Mouse (Mus musculus) hematopoietic stem cell, adult 5-6 weeks (primary cell): ENCODE measurements around the gene Anks3. TPM values are rescaled to one million over a fixed set of nuclear protein-coding genes. Genes with fewer than 3 reads are reported as not detected.

Experiments used
- ATAC-seq, 2 experiments: fragments of 125-278 bp in 1 of 2; replicated peaks in 1 of 2; 2 replicates each; pipeline ENCODE4 v1.8.0; 2016 to 2017; ENCODE audit warnings: inconsistent platforms in 2 of 2, mild to moderate bottlenecking in 2 of 2, moderate number of reproducible peaks in 2 of 2, low read depth in 1 of 2, moderate TSS enrichment in 1 of 2; ENCODE audit not compliant: low FRiP score in 2 of 2, poor library complexity in 2 of 2, severe bottlenecking in 2 of 2, insufficient read depth in 1 of 2, low TSS enrichment in 1 of 2
- total RNA-seq: library from RNA; stranded (forward); fragments of 172-1452, 232-1000 nt; gene quantifications from 2 replicates; pipeline ENCODE4 v1.2.3, GENCODE M21; 2017

Gene Anks3
- total RNA-seq, 1 experiment from 2014 or later, result 26.9 TPM

DNA sequence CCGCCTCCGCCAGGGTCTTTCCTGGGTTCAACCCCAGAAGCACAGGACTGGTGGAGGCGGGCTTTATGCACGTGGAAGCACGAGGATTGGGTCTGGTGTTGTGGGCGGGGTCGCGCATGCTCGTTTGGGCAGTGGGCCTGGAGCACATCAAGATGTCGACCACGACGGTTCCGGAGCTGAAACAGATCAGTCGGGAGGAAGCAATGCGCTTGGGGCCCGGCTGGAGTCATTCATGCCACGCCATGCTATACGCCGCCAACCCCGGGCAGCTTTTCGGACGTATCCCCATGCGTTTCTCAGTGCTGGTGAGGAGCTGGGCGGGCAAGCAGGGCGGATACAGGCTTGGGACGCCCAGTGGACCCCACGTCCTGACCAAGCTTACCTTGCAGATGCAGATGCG is 25.0 kb downstream of the Anks3 start:
- peak; percentile 84 to 90 for ATAC-seq

DNA sequence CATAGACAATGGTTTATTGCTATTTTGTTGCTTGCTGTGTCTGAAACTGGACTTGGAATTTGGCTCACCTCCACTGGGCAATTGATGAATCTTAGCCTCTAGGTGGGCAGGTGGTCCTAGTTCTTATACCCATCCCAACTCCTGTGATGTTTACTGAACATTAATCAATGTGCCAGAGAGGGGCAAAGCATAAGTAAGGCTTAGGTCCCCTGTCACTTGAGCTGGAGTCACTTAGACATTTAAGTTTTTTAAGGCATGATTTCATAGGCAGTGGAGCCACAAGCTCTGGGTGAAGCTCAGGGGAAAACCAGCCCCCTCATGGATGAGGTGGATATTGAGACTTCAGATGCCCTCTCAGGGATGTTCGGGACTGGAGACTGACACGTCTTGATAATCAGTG is 25.5 kb downstream of the Anks3 start, which contains the start of gene Nudt16l1:
Gene Nudt16l1, plus strand, starts transcription at position 301 of the 400 bp plus-strand sequence.
- ATAC-seq, result no peak

DNA sequence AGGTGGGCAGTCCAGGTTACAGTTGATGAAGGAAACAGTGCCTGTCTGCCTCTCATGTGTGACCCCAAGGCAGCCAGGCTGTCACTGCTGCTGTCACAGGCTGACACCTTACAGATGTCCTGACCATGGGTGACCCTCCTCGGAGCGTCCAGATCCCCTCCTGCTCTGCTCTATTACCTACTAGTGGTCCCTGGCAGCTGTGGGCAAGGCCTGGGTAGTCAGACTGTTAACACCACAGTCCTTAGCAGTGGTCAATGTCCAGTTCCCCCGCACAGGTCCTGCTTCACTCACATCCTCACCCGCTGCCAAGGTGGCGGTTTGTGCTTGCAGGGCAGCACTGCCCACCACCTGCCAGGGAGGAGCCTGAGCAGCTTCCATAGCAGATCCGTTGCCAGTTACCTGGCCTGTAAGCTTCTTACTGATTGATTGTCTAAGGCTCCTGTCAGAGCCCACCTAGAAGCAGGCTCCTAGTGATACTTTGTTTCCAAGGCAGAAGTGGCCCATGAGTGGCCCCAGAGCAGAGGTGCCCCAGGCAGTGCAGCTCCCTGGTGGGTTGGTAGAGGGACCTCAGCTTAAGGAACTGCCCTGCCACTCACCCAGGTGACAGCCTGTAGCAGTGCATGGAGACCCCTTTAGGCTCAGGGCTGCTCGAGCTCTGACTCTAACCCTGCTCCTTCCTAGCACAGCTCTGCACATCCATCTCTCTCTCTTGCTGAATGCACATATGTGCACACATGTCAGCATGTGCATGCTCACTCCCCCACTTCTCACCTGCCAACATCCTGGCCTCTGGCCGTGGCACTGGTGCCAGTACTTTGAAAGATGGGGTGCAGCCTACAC is 26.4 kb downstream of the Anks3 start:
- no peak for ATAC-seq

DNA sequence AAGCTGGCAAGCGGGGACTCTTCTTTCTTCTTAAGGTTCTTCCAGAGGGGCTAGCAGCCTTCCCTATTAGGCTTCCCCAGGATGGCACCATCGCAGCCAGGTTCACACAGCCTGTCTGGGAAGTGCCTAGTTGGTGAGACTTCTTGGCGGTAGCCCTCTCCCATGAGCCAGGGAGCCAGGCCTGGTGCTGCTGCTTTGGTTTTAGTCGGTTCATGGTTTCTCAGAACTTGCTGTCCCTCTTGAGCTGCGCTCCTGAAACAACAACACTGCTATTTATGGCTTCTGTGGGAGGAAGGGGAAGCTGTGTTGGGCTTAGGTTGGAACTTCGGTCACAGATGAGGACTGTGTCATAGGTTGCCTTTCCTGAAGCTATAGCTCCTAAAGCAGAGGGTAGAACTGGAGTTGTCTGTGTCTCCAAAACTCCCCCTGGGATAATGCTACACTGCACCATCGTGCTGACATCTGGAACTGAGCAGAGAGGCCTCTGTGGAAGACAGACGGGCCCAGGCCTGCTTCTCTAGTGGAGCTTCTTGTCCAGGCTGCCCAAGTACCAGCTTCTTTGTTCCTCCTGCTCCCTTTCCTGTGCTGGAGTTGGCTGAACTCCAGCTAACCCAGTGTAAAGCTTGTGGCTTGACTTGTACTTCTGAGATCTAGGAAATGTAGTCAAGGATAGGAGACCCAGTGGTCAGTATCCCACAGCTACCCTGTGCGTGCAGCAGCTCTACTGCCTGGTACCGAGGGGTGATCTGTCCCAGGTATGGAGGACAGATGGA is 27.9 kb downstream of the Anks3 start:
- ATAC-seq, result 0 out of 4 replicates have a peak, but pooled peaks of 1 of the 2 experiments have one; percentile 9

DNA sequence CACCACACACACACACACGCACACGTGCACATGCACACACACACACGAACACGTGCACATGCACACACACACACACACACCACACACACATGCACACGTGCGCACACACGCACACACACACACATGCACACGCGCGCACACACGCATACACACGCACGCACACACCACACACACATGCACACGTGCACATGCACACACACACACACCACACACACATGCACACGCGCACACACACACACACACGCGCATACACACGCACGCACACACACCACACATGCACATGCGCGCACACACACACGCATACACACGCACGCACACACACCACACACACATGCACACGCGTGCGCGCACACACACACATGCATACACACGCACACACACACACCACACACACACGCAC is 28.6 kb downstream of the Anks3 start:
- no peak for ATAC-seq

DNA sequence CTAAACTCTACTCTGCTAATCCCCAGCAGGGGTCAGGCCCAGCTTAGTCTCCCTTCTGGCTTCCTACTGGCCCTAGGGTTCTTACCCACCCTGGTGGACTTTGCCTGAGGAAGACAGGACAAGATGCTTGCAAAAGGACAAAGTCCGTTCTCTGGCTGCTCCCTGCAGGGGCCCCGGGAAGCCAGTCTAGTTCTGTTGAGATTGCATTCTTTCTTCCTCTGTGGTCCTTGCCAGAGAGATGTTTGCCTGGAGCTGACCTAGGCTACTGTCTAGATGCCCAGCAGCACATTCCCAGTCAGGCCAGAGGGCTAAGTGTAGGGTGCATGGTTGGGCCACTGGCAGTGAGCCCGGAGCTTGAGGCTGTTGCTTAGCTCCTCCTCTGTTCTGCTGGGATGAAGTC is 31.6 kb downstream of the Anks3 start:
- no peak for ATAC-seq

DNA sequence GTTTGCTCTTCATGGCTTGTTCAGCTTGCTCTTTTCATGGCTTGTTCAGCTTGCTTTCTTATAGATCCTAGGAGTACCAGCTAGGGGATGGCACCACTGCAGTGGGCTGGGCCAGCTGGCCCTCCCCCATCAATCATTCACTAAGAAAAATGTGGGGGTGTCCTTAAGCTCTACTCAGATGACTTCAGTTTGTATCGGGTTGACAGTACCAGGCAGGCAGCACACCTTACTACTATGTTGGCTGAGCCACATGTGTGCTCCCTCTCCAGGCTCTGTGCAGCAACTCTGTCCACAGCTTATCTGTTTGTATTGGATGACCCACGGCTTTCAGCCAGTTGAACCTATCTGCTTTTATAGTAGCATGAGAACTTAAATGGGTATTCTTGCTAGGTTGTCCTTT is 35.5 kb downstream of the Anks3 start:
- no peak for ATAC-seq

DNA sequence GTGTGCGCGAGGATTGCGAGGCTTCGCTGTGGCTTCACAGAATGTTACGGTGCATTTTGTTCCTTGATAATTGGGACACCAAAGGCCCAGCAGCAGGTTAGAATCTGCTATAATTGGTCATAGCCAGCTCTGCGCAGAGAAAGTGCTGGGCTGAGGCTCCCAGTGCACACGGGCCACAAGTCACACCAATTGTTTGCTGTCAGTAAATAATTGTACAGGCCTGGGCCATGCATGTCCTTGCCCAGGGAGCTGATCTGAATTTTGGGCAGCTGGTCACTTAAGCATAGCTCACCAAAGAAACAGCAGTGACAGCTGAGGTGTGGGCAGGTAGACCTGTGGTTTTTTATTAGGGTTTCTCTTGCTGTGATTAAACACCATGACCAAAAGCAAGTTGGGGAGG is 36.0 kb downstream of the Anks3 start:
- ATAC-seq, result no peak

DNA sequence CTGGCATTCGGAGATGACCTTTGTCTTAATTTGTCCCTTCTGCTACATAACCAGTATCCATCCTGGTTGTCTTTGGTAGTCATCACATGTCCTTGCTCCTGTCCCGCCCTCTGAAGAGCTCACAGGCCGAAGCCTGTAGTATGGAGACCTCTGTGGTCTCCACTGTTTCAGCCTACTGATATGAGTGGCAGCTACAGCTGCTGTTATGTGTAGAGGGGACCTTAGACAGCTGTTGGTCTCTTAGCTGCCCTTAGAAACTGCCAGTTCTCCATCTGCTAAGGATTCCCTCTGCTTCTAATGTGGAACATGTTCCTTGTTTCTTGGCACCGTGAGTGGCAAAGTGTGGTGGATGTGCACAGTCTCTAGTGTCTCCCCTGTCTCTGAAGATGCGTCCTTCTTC is 40.0 kb downstream of the Anks3 start:
- ATAC-seq, result no peak

DNA sequence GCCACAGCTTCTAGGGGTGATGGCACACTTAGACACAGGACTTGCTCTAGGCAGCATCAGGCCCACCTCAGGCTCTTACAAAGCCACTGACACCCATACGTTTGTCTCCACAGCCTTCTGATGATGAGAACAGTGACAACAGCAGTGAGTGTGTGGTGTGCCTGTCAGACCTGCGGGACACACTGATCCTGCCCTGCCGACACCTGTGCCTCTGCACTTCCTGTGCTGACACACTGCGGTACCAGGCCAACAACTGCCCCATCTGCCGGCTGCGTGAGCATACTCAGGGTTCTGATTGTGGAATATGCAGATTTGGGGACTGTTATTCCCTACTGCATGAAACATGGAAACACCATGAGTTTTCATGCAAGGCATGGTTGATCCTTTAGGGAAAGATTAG is 41.5 kb downstream of the Anks3 start:
- ATAC-seq, result no peak

DNA sequence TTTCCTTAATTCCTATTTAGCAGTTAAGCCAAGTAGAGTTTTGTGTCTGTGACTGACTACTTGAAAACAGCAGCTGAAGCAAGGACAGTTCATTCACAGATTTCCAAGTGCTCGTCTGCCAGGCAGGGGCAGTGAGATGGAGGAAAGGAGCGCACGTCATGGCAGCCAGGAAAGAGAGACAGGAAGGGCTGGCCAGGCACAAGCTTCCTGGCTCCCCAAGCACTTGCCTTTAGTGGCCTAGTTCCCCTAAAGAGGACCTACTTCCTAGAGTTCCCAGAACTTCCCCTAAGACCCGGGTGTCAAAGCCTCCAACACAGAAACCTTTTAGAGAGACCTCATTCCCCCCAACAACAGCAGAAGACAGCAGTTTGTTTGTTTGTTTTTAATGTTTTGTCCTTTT is 43.4 kb downstream of the Anks3 start:
- ATAC-seq, result peak in 1 of 2 experiments; percentile 70; a peak in 3 of 4 replicates

DNA sequence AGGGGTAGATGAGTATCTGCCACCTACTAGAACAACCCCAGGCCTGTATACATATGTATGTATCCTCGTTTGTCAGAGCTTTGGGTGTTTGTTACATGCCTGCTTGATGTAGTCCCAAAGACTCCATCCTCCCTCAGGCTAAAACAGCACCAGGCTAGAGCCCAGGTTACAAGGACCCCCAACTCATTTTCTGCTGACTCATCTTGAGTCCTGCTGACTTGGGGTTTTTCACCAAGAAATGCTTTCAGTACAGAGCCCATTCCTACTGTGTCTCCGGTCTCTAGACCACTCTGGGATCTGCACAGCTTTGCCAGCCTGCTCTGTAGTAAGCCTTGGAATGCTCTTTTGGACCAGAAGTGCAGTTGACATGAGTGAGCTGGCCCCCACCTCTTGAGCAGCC is 47.4 kb downstream of the Anks3 start:
- ATAC-seq, result no peak

DNA sequence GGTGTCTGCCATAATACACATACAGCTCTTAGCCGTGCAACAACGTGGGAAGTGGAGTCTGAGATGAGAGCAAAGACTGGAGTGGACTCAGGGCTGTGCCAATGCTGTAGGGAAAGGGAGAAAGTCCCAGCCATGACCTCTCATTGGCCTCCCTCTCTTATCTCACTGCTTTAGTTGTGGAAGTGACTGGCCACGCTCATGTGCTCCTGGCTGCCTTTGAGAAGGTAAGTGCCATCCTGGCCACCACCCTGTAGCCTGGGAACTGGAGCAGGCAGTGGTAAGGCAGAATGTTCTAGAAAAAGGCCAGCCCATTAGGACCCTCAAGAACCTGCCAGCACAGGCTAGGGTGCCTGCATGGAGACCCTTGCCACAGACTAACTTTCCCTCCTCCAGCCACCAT is 48.1 kb downstream of the Anks3 start:
- ATAC-seq, result no peak

DNA sequence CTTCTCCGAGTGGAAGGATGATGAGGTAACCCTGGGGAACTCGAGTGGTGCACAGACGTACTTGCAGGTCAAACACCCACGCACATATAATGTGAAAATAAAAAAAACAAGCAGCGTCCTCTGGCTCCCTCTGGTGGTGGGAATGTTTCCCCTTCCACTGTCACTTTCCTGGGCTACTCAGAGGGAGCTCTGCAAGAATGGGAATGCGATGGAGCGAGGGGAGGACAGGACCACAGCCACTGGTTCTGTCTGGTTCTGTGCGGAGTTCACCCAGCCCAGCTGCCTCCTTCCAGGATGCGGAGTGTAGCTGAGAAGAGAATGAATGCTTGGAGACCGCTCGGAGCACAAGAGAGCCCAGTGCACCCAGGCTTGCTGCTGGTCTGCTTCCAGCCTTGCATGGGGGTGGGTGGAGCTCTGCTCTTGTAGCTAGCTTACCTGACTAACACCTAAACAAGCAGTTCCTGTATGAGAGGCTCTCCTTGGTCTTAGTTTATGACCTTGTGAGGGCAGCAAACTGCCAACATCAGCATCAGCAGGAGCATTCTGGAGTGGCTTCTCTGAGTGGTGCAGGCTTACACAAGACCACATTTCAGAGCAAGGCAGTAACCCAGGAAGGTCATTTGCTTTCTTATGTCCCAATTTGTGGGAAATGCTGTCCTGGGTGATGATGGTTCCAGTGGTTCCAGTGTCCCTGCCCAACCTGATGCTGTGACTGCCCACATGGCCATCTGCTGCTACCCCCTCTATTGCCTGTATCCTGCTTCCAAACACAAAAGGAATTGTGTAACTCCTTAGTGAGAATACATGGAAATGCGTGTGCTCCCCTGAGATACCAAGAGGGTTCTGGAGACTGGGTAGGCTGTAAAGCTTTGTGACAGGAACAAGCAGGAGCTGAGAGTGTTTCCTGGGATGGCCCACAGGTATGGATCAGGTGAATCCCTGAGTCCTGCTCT is 49.9 kb downstream of the Anks3 start:
- peak; percentile 61 to 65 for ATAC-seq

DNA sequence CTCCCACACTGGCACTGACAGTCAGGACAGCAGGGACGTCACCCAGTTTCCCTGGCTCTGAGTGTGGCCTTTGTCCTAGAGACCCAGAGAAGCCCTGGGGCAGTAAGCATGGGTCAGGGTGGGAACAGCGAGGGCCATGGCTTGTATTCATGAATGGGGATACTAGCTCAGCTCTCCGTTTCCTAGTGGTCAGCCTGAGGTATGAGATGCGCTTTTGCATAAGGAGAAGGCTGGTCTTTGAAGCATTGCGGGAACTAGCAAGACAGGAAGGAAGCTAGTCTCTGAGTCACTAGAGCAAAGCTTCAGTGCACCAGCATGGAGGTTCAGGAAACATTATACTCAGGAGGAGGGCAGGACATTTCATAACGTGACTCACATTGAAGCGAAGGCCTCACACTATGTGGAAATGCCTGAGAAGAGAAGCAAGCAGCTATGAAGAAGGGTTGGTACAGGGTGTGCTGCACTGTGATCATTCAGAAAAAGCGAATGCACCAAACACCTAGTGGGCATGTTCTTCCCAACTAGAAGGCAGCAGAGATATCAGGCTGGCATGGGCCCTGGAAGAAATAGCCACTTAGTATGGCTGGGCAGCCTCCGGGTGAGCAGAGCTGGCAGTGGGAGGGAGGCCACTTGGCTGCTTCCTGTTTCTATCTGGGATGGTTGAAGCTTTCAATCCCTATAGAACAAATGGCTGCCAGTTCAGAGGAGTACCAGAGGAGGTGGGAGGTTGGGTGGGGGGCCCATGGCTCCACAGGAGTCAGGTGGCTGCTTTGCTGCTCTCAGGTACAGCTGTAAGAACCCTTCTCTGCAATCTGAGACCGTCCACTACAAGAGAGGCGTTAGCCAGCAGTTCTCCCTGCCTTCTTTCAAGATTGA is 50.9 kb downstream of the Anks3 start:
- peak; percentile 54 to 66 for ATAC-seq

DNA sequence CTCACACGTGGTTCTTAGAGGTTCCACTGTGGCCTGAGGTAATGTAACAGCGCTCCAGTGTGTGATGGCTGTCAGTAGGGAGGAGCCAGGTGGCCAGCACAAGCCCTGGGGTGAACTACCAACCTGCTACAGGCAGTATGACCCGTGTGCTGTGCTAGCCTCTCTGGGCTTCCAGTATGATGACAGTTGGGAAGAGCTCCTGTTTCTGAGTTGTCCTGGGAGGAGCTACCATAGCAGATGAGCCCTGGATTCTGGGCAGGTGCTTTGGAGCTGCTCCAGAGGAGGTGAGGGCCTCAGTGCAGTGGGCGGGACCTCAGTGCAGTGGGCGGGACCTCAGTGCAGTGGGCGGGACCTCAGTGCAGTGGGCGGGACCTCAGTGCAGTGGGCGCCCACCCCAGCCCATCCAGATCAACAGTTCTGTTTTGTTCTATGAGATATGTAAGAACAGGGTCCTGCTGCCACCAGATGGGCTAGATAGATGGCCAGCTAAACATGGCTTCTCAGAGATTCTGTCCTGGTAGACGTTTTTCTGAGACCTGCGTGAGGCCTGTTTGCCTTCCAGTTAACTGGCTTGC is 51.8 kb downstream of the Anks3 start:
- no peak for ATAC-seq
